Mouse (Mus musculus): ENCODE measurements at regions not wholly inside any gene's neighbourhood (a gene's known extent, or its start where the extent isn't known, plus 50 kb on each side); places are given as distances from the start of the nearest gene placed in this dataset.

GRCm38 (mm10) chr1:7388627-7389026 lies 2580.9 kb downstream of the Gm37988 start:
- no peak for TF ChIP-seq CTCF (IDR thresholded peaks at IDR 0.05; ENCODE audit: control insufficient read depth, insufficient read depth, low read length)
- TF ChIP-seq POLR2A (IDR thresholded peaks at IDR 0.05; ENCODE audit: borderline replicate concordance, control insufficient read depth, low read depth, low read length) = no peak
